Mouse (Mus musculus) adipocyte (in vitro differentiated cells): Measurements from ENCODE around the gene Hyal2.

ENCODE experiments used
- DNase-seq: peaks from one replicate; pipeline ENCODE4 v3.0.0-alpha.2; 2016; ENCODE audit warnings: low spot score

Hyal2 gene

GRCm38 (mm10) chr9:107590773-107591060, 23.0 kb downstream of the Hyal2 start:
- no peak for DNase-seq

GRCm38 (mm10) chr9:107593101-107593976, 25.6 kb downstream of the Hyal2 start:
- peak; percentile 58 for DNase-seq

- no peak for DNase-seq
Observed at GRCm38 (mm10) chr9:107594281-107595062, 26.7 kb downstream of the Hyal2 start.

GRCm38 (mm10) chr9:107596619-107597569, 29.1 kb downstream of the Hyal2 start:
- DNase-seq: no peak

- DNase-seq: no peak
Observed at GRCm38 (mm10) chr9:107598385-107598784, 30.6 kb downstream of the Hyal2 start.

GRCm38 (mm10) chr9:107599433-107599832, 31.7 kb downstream of the Hyal2 start:
- no peak for DNase-seq

- no peak for DNase-seq
Observed at GRCm38 (mm10) chr9:107599842-107600241, 32.1 kb downstream of the Hyal2 start.

- DNase-seq: no peak
Observed at GRCm38 (mm10) chr9:107600745-107601144, 33.0 kb downstream of the Hyal2 start.

GRCm38 (mm10) chr9:107601275-107601674, 33.5 kb downstream of the Hyal2 start:
- DNase-seq: no peak

- DNase-seq: peak; percentile 87
Observed at GRCm38 (mm10) chr9:107602068-107602648, 34.4 kb downstream of the Hyal2 start.

GRCm38 (mm10) chr9:107603251-107603650, 35.5 kb downstream of the Hyal2 start:
- DNase-seq: no peak

GRCm38 (mm10) chr9:107605041-107605661, 37.4 kb downstream of the Hyal2 start:
- DNase-seq: no peak

GRCm38 (mm10) chr9:107606591-107606990, 38.8 kb downstream of the Hyal2 start:
- no peak for DNase-seq

GRCm38 (mm10) chr9:107607036-107607435, 39.3 kb downstream of the Hyal2 start:
- DNase-seq: no peak

GRCm38 (mm10) chr9:107607653-107608245, 40.0 kb downstream of the Hyal2 start:
- DNase-seq: no peak

GRCm38 (mm10) chr9:107608741-107609432, 41.1 kb downstream of the Hyal2 start, which contains the start of gene Sema3b:
TSS of gene Sema3b (minus strand) at chr9:107609229.
- DNase-seq: no peak

- no peak for DNase-seq
Observed at GRCm38 (mm10) chr9:107609433-107609830, 41.7 kb downstream of the Hyal2 start.

GRCm38 (mm10) chr9:107611456-107612190, 43.9 kb downstream of the Hyal2 start:
- no peak for DNase-seq

- peak; percentile 94 for DNase-seq
Observed at GRCm38 (mm10) chr9:107612191-107612944, 44.6 kb downstream of the Hyal2 start.
